Mouse (Mus musculus) neural tube, embryonic 13.5 days (tissue): ENCODE results near the gene Cx3cr1. TPM values are rescaled to one million over a fixed set of nuclear protein-coding genes. Genes with fewer than 3 reads are reported as not detected.
A peak's percentile ranks its signal among the peaks of the same experiment; 100 is the strongest.

ENCODE experiments used
- ATAC-seq: fragments of 200-750 bp; cut with Nextera tagmentation; 2 replicates; pipeline ENCODE4 v1.8.0; 2017; ENCODE audit warnings: low read depth, mild to moderate bottlenecking, moderate TSS enrichment, moderate library complexity
- H3K27ac ChIP-seq: fragments of 300-500 bp; sonication (generic); replicated peaks from 2 replicates; pipeline ENCODE4 v1.5.1; 2015; ENCODE audit warnings: moderate library complexity, mild to moderate bottlenecking, inconsistent platforms
- H3K27me3 ChIP-seq: fragments of 300-500 bp; sonication (generic); 2 replicates; pipeline ENCODE4 v1.6.1; 2015; ENCODE audit warnings: mild to moderate bottlenecking, inconsistent platforms
- H3K36me3 ChIP-seq: fragments of 300-500 bp; sonication (generic); 2 replicates; pipeline ENCODE4 v1.6.1; 2015; ENCODE audit warnings: mild to moderate bottlenecking, inconsistent platforms
- H3K4me1 ChIP-seq: fragments of 300-500 bp; sonication (generic); replicated peaks from 2 replicates; pipeline ENCODE4 v1.6.1; 2015; ENCODE audit warnings: inconsistent platforms
- H3K4me2 ChIP-seq: fragments of 300-500 bp; sonication (generic); 2 replicates; pipeline ENCODE4 v1.6.1; 2015; ENCODE audit warnings: inconsistent platforms, mild to moderate bottlenecking, moderate library complexity
- H3K4me3 ChIP-seq: fragments of 300-500 bp; sonication (generic); 2 replicates; pipeline ENCODE4 v1.5.1; 2015; ENCODE audit warnings: mild to moderate bottlenecking, inconsistent platforms
- H3K9ac ChIP-seq: fragments of 300-500 bp; sonication (generic); 2 replicates; pipeline ENCODE4 v1.6.1; 2015; ENCODE audit warnings: moderate library complexity, mild to moderate bottlenecking, inconsistent platforms
- H3K9me3 ChIP-seq: fragments of 300-500 bp; sonication (generic); 2 replicates; pipeline ENCODE4 v1.6.1; 2016; ENCODE audit warnings: inconsistent platforms
- WGBS: fragments of 180-500 bp; shearing (Covaris S2); methylation state at CpG from one replicate; pipeline ENCODE4 v1.1.7; 2015; 5-methylcytosine and 5-hydroxymethylcytosine counted together
- polyA plus RNA-seq: library from polyadenylated mRNA; unstranded; fragments of >200 nt; fragmentation: Nextera tagmentation; extraction: Ambion mirVana; gene quantifications from 2 replicates; pipeline ENCODE4 v1.2.1, GENCODE M21; 2015

Cx3cr1 gene
- polyA plus RNA-seq, 1 experiment from 2014 or later, result 11.9 TPM

DNA sequence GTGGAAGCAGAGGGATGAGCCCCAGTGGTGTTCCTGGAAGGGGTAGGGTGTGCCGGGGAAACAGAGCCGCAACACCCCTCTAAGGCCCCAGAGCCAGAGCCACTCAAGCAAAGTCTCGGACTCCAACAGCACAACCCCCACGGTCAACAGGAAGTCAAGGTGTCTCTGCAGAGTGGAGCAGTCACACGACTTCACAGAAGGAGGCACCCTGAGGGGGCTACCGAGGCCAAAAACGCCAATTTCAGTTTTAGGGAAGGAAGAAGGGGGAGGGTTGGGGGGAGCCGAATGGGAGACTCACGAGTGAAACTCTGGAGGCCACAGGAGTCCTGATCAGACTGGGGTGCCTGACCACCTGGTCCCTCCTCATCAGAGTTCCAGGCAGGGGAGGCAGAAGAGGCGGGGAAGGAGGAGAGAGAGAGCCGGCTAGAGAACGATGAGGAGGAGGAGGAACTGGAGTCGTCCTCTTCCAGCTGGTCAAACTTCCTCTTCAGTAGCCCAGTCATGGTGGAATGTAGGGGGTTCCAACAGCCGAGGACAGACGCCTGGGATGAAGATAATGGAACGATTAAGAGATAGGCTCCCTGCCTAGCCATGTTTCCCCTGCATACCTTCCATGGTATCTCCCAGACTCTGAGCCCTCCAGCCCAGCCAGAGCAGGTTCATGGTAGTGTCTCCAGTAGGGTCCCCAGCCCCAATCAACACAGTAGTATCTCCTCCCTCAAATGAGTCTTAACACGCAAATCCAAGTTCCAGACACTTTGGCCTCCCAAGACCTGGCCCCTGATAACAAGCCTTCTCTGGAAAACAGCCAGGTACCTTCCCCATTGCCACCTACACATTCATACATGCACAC lies 92.7 kb downstream of the Cx3cr1 start:
- H3K4me2 ChIP-seq, result no peak overlapping the region
- no peak for ATAC-seq
- H3K27ac ChIP-seq, result no peak overlapping the region
- peaks cover 6% of the 10 kb centered on the region; the same call in 1 of the 2 replicates for H3K27me3 ChIP-seq
- H3K9ac ChIP-seq, result 0 out of 2 replicates have a peak overlapping the region, but pooled peaks have one; percentile 17
- H3K36me3 ChIP-seq, result peaks cover 10% of the 10 kb centered on the region; the same call in 1 of the 2 replicates
- H3K4me1 ChIP-seq, result peaks cover 39% of the 10 kb centered on the region
- no peaks in the 10 kb centered on the region for H3K9me3 ChIP-seq
- WGBS, result 60% methylated on average over 17 of the region's 17 CpGs
- no peak overlapping the region for H3K4me3 ChIP-seq

DNA sequence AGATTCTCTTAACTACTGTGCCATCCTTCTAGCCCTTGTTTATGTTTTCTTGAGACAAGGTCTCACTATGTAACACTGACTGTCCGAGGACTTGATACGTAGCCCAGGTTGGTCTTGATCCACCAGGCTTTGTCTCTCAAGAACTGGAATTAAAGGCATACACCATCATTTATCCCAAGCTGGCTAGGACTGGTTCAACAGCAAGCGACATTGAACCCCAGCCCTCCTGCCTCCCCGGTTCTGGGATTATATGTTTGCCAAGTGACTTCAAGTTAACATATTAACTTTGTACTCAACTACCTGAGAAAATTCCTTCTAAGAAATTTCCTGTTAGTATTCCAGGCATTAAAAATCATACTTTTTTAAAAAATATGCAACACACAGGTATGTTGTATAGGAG lies 94.4 kb downstream of the Cx3cr1 start:
- Histone ChIP-seq H3K9me3 (no peaks in the 10 kb centered on the region), H3K4me3 (no peak overlapping the region), H3K4me1 (peaks cover 36% of the 10 kb centered on the region), H3K27me3 (no peaks in the 10 kb centered on the region), H3K36me3 (peaks cover 10% of the 10 kb centered on the region; the same call in 1 of the 2 replicates), H3K9ac (no peak overlapping the region), H3K27ac (no peak overlapping the region), H3K4me2 (no peak overlapping the region)
- no peak for ATAC-seq
- WGBS, result 98% methylated on average over 4 of the region's 4 CpGs

DNA sequence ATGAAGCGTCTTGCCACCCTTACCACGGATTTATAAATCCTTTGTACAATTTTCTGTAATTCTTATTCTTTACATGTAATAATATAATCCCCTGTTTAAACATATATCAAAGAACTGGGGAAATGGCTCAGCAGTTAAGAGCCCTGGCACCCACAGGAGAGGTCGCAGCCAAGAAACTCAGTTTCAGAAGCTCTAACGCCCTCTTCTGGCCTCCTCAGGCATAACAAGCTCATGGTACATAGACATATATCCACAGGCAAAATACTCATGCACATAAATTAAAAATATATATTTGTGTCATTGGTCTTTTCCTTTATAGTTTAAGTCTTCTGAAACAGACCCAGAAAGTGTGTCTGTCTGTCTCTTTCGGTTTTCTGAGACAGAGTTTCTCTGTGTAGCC lies 95.1 kb downstream of the Cx3cr1 start:
- Histone ChIP-seq H3K4me1 (peaks cover 35% of the 10 kb centered on the region), H3K27me3 (no peaks in the 10 kb centered on the region), H3K36me3 (peaks cover 10% of the 10 kb centered on the region; the same call in 1 of the 2 replicates), H3K4me2 (no peak overlapping the region), H3K9ac (no peak overlapping the region), H3K9me3 (no peaks in the 10 kb centered on the region), H3K4me3 (no peak overlapping the region), H3K27ac (no peak overlapping the region)
- no peak for ATAC-seq
- 82% methylated on average over 5 of the region's 5 CpGs for WGBS

DNA sequence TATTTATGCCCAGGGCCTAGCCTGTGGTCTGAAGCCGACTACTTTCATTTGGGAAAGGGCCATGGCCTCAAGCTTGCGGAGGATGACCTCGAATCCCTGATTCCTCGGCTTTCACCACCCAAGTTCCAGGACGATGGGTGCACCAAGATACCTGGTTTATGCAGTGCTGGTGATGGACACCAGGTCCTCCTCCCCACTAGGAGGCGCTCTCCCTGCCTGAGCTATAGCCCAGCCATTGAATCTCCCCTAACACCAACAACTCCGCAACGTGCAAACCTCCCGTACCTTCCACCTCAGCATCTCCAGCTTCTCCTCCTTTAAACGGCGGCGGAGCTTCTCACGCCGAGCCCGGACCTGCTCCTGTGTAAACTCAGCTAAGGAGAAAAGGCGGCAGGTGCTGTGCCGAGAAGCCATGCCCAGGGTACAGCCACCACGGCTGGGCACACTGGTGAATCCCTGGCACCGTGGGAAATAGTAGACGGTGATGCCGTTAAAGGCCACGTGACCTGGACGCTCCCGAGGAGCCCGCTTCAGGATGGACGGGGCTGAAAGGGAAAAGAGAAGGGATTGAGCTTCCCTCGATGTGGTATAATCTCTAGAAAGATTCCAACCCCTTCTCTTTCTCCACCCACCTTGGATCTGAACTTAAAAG lies 95.7 kb downstream of the Cx3cr1 start:
- H3K4me1 ChIP-seq, result peaks cover 35% of the 10 kb centered on the region
- 90% methylated on average over 27 of the region's 27 CpGs for WGBS

DNA sequence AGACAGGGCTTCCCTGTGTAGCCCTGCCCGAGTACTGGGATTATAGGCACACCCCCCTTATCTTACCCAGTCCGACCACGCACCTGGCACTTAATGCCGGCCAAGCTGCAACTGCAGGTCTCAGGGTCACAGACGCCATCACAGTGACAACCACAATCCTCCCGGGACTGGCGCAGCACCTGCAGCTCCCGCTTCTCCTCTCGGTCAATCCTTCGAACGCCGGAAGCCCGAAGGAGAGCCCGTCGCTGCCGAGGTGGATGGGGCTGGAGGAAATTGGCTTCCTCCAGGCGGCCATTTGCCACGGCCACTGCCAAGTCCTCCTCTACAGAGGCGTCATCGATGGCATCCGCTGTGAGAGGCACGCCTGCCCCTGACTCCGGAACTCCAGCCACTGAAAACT lies 96.4 kb downstream of the Cx3cr1 start:
- 94% methylated on average over 23 of the region's 23 CpGs for WGBS
- no peaks in the 10 kb centered on the region for H3K9me3 ChIP-seq
- no peak overlapping the region for H3K27ac ChIP-seq
- peaks cover 28% of the 10 kb centered on the region for H3K4me1 ChIP-seq
- no peak for ATAC-seq
- peaks cover 10% of the 10 kb centered on the region; the same call in 1 of the 2 replicates for H3K36me3 ChIP-seq
- H3K9ac ChIP-seq, result no peak overlapping the region
- H3K27me3 ChIP-seq, result no peaks in the 10 kb centered on the region
- H3K4me3 ChIP-seq, result no peak overlapping the region
- H3K4me2 ChIP-seq, result no peak overlapping the region

More for the DNA sequence above, 95.7 kb downstream of the Cx3cr1 start:
- H3K27me3 ChIP-seq, result no peaks in the 10 kb centered on the region
- H3K4me3 ChIP-seq, result no peak overlapping the region
- no peak overlapping the region for H3K9ac ChIP-seq
- ATAC-seq, result no peak
- H3K9me3 ChIP-seq, result no peaks in the 10 kb centered on the region
- H3K4me2 ChIP-seq, result no peak overlapping the region
- H3K27ac ChIP-seq, result no peak overlapping the region
- H3K36me3 ChIP-seq, result peaks cover 10% of the 10 kb centered on the region; the same call in 1 of the 2 replicates

DNA sequence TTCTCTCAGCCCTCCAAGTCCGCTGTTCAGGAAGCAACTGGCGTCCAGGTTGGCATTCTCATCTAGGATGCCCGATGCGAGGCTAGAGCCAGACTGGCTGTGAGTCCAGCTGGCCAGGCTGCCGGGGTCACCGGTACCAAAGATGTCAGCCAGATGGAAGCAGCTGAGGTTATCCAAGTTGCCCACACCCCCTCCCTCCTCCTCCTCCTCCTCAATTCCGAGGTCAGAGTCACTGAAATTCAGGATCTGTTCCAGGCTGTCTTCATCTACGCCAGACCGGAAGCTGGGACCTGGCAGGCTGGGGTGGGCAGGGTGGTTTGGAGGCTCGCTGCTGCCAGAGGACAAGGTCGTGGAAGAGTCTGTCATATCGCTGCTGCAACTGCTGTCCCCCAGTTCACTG lies 97.1 kb downstream of the Cx3cr1 start:
- H3K36me3 ChIP-seq, result peaks cover 10% of the 10 kb centered on the region; the same call in 1 of the 2 replicates
- H3K27me3 ChIP-seq, result no peaks in the 10 kb centered on the region
- no peak overlapping the region for H3K27ac ChIP-seq
- H3K4me2 ChIP-seq, result no peak overlapping the region
- ATAC-seq, result no peak
- H3K9ac ChIP-seq, result no peak overlapping the region
- no peaks in the 10 kb centered on the region for H3K9me3 ChIP-seq
- no peak overlapping the region for H3K4me3 ChIP-seq
- peaks cover 21% of the 10 kb centered on the region for H3K4me1 ChIP-seq
- WGBS, result 91% methylated on average over 12 of the region's 12 CpGs

DNA sequence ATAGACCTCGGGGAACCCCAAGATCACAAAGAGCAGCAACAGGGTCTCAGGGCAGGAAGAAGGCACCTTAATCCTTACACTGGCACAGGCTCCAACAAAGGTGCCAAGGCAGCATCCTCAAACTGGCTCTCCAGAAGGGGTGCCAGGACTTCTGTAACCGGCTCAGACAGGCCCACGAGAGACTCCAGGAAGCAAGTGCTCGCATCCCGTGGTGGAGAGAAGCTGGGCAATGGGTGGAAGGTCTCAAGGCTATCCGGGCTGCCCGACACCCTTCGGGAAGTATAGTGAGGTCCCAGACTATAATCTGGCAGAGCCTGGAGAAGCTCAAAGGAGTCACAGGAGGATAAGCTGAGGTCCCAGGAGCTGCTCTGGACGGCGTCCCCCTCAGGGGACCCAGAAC lies 97.5 kb downstream of the Cx3cr1 start:
- no peak overlapping the region for H3K27ac ChIP-seq
- H3K9me3 ChIP-seq, result no peaks in the 10 kb centered on the region
- H3K36me3 ChIP-seq, result peaks cover 10% of the 10 kb centered on the region; the same call in 1 of the 2 replicates
- no peak overlapping the region for H3K9ac ChIP-seq
- no peaks in the 10 kb centered on the region for H3K27me3 ChIP-seq
- no peak overlapping the region for H3K4me2 ChIP-seq
- ATAC-seq, result no peak
- H3K4me1 ChIP-seq, result peaks cover 17% of the 10 kb centered on the region
- WGBS, result 96% methylated on average over 10 of the region's 10 CpGs
- H3K4me3 ChIP-seq, result no peak overlapping the region

DNA sequence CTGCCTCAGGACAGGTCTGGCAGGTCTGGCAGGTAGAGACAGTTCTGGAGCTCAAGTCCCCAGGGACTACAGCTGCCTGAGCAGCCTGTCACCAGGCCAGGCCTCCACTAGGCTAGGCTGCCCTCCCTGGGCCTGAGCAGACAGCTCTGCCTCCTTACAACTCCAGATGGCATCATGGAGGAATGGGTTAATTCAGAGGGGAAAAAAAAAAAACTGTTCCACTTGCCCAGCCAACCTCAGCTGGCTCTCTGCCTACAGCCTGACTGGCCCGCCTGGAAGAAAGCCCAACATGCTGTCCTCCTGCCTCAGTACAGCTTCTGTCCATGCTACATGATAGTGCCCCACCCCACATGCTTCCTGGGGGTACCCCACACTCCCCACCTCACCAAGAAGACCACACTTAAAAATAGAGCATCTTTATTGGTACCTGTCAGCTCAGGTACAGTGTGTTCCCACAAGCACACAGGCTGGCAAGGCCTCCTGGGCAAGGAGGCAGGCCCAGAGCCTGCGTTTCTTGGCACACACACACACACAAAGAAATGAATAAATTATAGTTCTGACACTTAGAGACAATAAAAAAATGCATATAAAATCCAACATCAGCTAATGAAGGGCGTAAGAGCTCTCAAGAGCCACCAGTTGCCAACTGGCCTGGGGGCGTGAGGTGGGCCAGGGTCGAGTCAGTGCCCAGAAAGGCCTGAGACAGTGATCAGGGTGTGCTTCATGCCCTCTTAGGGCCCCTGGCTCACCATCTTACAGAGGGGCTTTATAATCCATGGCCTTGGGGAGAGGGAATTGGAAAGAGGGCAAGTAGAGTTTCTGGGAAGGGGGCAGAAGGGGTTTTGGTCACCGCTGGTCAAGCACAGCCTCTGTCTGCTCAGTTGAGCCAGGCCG lies 98.7 kb downstream of the Cx3cr1 start:
- no peak overlapping the region for H3K4me2 ChIP-seq

DNA sequence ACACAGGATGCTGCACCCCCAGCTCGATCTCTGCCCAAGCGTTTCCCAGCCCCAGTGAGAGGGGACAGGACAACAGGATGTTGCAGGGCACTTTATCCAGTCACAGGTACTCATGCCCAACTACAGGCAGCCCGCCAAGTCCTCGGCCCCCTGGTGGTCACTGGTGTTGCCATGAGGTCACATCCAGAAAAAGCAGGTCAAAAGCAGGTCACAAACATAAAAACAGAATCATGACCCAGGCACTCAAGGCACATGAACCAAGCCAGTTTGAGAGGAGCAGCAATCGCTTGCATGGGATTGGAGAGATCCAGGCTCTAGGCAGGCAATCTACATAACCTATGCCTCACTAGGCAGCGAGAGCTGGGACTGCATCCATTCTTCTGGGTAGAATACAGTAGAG lies 99.5 kb downstream of the Cx3cr1 start:
- 49% methylated on average over 6 of the region's 6 CpGs for WGBS
- H3K27ac ChIP-seq, result peak overlapping the region; percentile 57; the same call in 1 of the 2 replicates
- peaks cover 15% of the 10 kb centered on the region for H3K4me1 ChIP-seq
- peak; percentile 29; the same call in 1 of the 2 replicates for ATAC-seq
- H3K36me3 ChIP-seq, result peaks cover 10% of the 10 kb centered on the region; the same call in 1 of the 2 replicates
- H3K9ac ChIP-seq, result no peak overlapping the region
- H3K4me2 ChIP-seq, result no peak overlapping the region
- no peaks in the 10 kb centered on the region for H3K9me3 ChIP-seq
- H3K4me3 ChIP-seq, result no peak overlapping the region
- H3K27me3 ChIP-seq, result no peaks in the 10 kb centered on the region

More for the DNA sequence above, 98.7 kb downstream of the Cx3cr1 start:
- peak; percentile 57; the same call in 1 of the 2 replicates for ATAC-seq
- Histone ChIP-seq H3K36me3 (peaks cover 10% of the 10 kb centered on the region; the same call in 1 of the 2 replicates), H3K9ac (peak overlapping the region; percentile 51; the same call in 1 of the 2 replicates), H3K27ac (peak overlapping the region; percentile 57), H3K4me1 (peaks cover 15% of the 10 kb centered on the region), H3K9me3 (no peaks in the 10 kb centered on the region), H3K4me3 (no peak overlapping the region), H3K27me3 (no peaks in the 10 kb centered on the region)
- WGBS, result 66% methylated on average over 7 of the region's 7 CpGs

DNA sequence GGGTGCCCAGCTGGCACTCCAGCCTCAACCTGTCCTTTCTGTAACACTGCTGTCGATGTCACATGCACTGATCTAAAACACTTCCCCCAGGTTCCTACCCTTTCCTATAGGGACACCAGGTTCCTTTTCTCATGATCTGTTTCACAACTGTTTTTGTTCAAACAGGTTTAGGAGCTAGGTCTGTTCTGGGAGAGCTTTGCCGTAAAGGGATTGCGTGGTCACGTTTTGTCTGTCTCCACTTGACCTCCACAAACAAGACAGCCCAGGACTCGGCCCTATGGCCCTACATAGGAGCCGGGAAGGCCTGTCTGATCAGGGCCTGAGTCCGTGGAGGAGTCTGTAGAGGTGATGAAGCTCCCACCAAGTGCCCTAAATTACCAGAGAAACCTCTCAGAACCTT lies 99.9 kb downstream of the Cx3cr1 start:
- peaks cover 10% of the 10 kb centered on the region; the same call in 1 of the 2 replicates for H3K36me3 ChIP-seq
- H3K27ac ChIP-seq, result no peak overlapping the region
- H3K9ac ChIP-seq, result no peak overlapping the region
- H3K4me3 ChIP-seq, result no peak overlapping the region
- 80% methylated on average over 7 of the region's 7 CpGs for WGBS
- H3K9me3 ChIP-seq, result no peaks in the 10 kb centered on the region
- H3K4me1 ChIP-seq, result peaks cover 15% of the 10 kb centered on the region
- ATAC-seq, result no peak
- H3K4me2 ChIP-seq, result no peak overlapping the region
- no peaks in the 10 kb centered on the region for H3K27me3 ChIP-seq

DNA sequence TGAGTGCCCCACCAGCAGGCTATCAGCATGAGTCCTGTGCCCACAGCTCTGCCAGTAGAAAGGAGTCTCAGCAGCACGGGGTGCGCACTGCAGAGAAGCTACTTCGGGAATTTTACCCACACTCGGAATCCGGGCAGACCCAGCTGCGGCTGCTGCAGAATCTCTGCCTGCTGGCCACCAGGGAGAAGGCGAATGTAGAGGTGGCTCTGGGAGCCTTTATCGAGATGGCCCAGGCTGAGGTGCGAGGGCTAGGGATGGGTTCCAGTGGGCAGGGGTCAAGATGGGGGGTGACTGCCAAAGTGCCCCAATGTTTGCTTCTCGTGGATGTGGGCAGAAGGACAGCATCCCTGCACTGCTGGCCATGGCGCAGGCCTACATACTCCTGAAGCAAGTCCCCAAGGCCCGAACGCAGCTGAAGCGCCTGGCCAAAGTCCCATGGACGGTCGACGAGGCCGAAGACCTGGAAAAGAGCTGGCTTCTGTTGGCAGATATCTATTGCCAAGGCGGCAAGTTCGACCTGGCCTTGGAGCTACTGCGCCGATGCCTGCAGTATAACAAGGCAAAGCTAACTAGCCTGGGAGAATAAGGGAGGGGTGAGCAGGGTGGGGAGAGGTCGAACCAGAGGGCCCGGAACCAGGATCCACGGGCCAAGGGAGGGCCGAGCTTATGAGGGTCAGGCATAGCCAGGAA lies 103.3 kb downstream of the Cx3cr1 start:
- WGBS, result 92% methylated on average over 26 of the region's 26 CpGs
- no peaks in the 10 kb centered on the region for H3K36me3 ChIP-seq
- H3K27ac ChIP-seq, result no peak overlapping the region
- no peak for ATAC-seq
- H3K4me2 ChIP-seq, result no peak overlapping the region
- no peaks in the 10 kb centered on the region for H3K9me3 ChIP-seq
- no peak overlapping the region for H3K4me3 ChIP-seq
- no peak overlapping the region for H3K9ac ChIP-seq
- peaks cover 21% of the 10 kb centered on the region for H3K4me1 ChIP-seq
- no peaks in the 10 kb centered on the region for H3K27me3 ChIP-seq
